Mouse (Mus musculus) megakaryocyte, embryonic 14.5 days (primary cell): ENCODE results near the gene Snap91. TPM values are rescaled to one million over a fixed set of nuclear protein-coding genes. Genes with fewer than 3 reads are reported as not detected.

Source experiments
- H3K27me3 ChIP-seq: replicated peaks from 2 replicates; pipeline ENCODE3; 2012; ENCODE audit warnings: inconsistent platforms
- H3K36me3 ChIP-seq: replicated peaks from 2 replicates; pipeline ENCODE3; 2012; ENCODE audit warnings: low read length, inconsistent platforms, mixed read lengths
- H3K4me1 ChIP-seq: 2 replicates; pipeline ENCODE4 v1.6.1; 2012; ENCODE audit warnings: inconsistent platforms
- H3K4me3 ChIP-seq: replicated peaks from 2 replicates; pipeline ENCODE3; 2012; ENCODE audit warnings: moderate library complexity, mild to moderate bottlenecking, inconsistent platforms
- H3K9me3 ChIP-seq: 2 replicates; pipeline ENCODE4 v1.6.1; 2012; ENCODE audit warnings: inconsistent platforms
- FLI1 ChIP-seq: IDR thresholded peaks from 2 replicates; pipeline ENCODE4 v1.6.1; 2012; ENCODE audit warnings: low read length, inconsistent platforms, mixed read lengths
- GATA1 ChIP-seq: IDR thresholded peaks from 3 replicates; pipeline ENCODE4 v1.6.1; 2012; ENCODE audit warnings: mixed read lengths, low read length, inconsistent platforms, borderline replicate concordance
- polyA plus RNA-seq: library from polyadenylated mRNA; stranded (reverse); fragments of >175 nt; gene quantifications from 2 replicates; pipeline ENCODE4 v1.2.3, GENCODE M21; 2012; ENCODE audit warnings: low replicate concordance; ENCODE audit not compliant: insufficient read depth

Gene Snap91
- polyA plus RNA-seq, 1 experiment, result not detected

DNA sequence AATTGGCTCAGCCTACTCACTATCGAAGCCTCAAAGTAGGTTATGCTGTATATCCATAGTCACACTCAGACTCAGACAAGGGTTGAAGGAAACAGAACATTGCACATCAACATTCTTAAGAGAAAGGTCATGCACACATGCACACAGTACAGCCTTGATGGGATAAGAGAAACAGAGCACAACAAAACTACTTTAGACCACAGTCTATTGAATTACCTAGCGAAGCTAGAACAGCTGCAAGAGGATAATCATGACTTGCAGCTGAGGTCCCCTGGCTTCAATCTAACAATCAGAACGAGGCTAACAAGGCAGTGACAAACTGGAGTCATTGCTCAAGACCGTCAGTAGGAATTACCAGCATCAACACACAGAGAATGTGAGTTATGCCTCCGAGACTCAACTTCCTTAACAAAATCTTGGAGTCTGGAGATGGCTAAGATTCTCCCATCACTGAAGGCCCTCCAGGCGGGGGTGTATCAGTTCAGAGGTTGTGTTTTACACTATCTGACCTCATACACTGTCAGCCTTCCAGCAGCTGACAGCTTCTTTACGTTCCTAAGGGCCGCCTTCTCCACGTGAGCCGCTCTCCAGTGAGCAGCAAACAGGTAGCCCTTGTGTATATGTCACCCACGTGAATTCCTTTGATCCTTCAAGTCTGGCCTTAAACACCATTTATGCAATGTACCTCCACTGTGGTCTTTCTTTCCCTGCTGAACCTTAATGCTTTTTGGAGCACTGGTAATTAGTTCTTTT lies 10.7 kb downstream of the Snap91 start:
- no peaks in the 10 kb centered on the region for H3K36me3 ChIP-seq
- no peaks in the 10 kb centered on the region for H3K9me3 ChIP-seq
- no peak overlapping the region for H3K4me3 ChIP-seq
- TF ChIP-seq FLI1 (no peak), GATA1 (no peak)
- no peaks in the 10 kb centered on the region for H3K27me3 ChIP-seq
- H3K4me1 ChIP-seq, result no peaks in the 10 kb centered on the region

- TF ChIP-seq GATA1, result no peak
- TF ChIP-seq FLI1, result no peak
- Histone ChIP-seq H3K4me1 (no peaks in the 10 kb centered on the region), H3K36me3 (no peaks in the 10 kb centered on the region), H3K9me3 (peaks cover 8% of the 10 kb centered on the region; the same call in 1 of the 2 replicates), H3K27me3 (no peaks in the 10 kb centered on the region), H3K4me3 (no peak overlapping the region)
Measured at GRCm38 (mm10) chr9:86858101-86858500, 22.4 kb downstream of the Snap91 start.

GRCm38 (mm10) chr9:86857626-86858025 lies 22.8 kb downstream of the Snap91 start:
- H3K4me1 ChIP-seq, result no peaks in the 10 kb centered on the region
- H3K9me3 ChIP-seq, result peaks cover 8% of the 10 kb centered on the region; the same call in 1 of the 2 replicates
- no peaks in the 10 kb centered on the region for H3K27me3 ChIP-seq
- H3K4me3 ChIP-seq, result no peak overlapping the region
- no peaks in the 10 kb centered on the region for H3K36me3 ChIP-seq
- no peak for TF ChIP-seq FLI1
- TF ChIP-seq GATA1, result no peak

DNA sequence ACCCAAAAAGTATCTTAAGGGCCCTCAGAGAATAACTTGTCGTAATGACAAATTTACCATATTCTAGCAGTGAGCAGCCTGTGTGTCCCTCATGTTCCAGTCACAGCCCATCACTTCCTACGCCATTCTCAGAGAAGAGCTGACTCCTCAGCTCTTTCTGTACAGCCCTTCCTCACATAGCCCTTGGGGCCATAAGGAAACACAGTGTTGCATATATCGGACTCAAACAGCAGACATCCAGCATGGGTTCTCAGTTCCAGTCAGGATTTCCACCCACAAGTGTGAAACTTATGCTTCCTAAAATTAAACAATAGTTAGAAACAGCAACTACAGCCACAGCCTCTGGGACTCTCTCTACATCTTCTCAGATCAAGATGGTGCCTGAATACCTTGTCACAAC lies 27.6 kb downstream of the Snap91 start:
- Histone ChIP-seq H3K4me1 (no peaks in the 10 kb centered on the region), H3K9me3 (0 out of 2 replicates have a peak, but pooled peaks cover 5% of the 10 kb centered on the region), H3K27me3 (no peaks in the 10 kb centered on the region), H3K36me3 (no peaks in the 10 kb centered on the region), H3K4me3 (no peak overlapping the region)
- TF ChIP-seq GATA1 (no peak), FLI1 (no peak)

DNA sequence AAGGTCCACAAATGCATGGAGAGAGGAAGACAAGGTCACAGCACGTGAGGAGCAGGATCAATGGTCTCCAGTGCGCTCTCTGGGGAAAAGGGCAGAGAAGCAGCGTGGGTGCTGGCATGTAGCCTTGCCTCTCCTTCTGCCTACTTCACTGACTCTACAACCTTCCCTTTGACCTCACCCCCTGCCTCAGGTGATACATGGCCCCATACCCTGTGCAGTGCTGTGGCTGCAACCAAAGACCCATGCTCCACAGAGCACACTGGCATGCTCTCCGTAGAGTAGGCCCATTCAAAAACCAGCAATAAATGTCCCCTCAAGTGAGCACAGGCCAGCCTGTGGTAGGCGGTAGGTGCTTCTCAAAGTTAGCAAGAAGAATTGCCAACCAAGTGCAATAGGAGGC lies 28.8 kb downstream of the Snap91 start:
- H3K9me3 ChIP-seq, result no peaks in the 10 kb centered on the region
- TF ChIP-seq GATA1, result no peak
- TF ChIP-seq FLI1, result no peak
- H3K4me1 ChIP-seq, result no peaks in the 10 kb centered on the region
- no peaks in the 10 kb centered on the region for H3K27me3 ChIP-seq
- peak overlapping the region; percentile 50 for H3K4me3 ChIP-seq
- no peaks in the 10 kb centered on the region for H3K36me3 ChIP-seq

GRCm38 (mm10) chr9:86850452-86851207 lies 29.8 kb downstream of the Snap91 start:
- H3K4me1 ChIP-seq, result no peaks in the 10 kb centered on the region
- TF ChIP-seq FLI1 (no peak), GATA1 (no peak)

DNA sequence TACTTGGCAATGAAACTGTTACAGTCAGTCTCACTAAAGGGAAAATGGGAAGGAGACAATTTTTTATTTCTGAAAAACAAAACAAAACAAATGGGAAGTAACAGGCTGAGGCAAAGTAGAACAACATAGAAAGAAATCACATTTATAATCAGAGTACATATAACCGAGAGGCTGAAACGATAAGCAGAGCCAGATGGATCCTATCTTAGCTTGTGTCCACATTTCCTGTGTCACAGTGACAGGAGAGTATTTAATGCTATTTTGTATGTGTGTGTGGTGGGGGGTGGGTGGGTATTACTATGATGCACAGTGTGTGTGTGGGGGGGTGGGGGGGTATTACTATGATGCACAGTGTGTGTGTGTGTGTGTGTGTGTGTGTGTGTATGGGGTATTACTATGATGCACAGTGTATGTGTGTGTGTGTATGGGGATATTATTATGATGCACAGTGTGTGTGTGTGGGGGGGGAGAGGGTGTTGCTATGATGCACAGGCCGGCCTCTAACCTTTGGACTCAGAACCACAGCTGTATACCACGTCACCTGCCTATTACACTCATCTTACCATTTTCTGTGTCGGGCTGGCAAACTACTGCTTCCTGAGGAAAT lies 36.6 kb downstream of the Snap91 start:
- Histone ChIP-seq H3K4me1 (no peaks in the 10 kb centered on the region), H3K36me3 (no peaks in the 10 kb centered on the region), H3K9me3 (no peaks in the 10 kb centered on the region), H3K4me3 (no peak overlapping the region), H3K27me3 (no peaks in the 10 kb centered on the region)
- no peak for TF ChIP-seq GATA1
- no peak for TF ChIP-seq FLI1

More at GRCm38 (mm10) chr9:86850452-86851207, 29.8 kb downstream of the Snap91 start:
- Histone ChIP-seq H3K4me3 (no peak overlapping the region), H3K36me3 (no peaks in the 10 kb centered on the region), H3K27me3 (no peaks in the 10 kb centered on the region), H3K9me3 (no peaks in the 10 kb centered on the region)

- H3K36me3 ChIP-seq, result no peaks in the 10 kb centered on the region
- H3K4me3 ChIP-seq, result no peak overlapping the region
- TF ChIP-seq GATA1, result no peak
- TF ChIP-seq FLI1, result no peak
- H3K27me3 ChIP-seq, result no peaks in the 10 kb centered on the region
- H3K4me1 ChIP-seq, result no peaks in the 10 kb centered on the region
- peaks cover 6% of the 10 kb centered on the region; the same call in 1 of the 2 replicates for H3K9me3 ChIP-seq
Measured at GRCm38 (mm10) chr9:86829792-86830191, 50.7 kb downstream of the Snap91 start.

- Histone ChIP-seq H3K27me3 (no peaks in the 10 kb centered on the region), H3K36me3 (no peaks in the 10 kb centered on the region), H3K4me3 (no peak overlapping the region), H3K9me3 (peaks cover 6% of the 10 kb centered on the region; the same call in 1 of the 2 replicates), H3K4me1 (no peaks in the 10 kb centered on the region)
- no peak for TF ChIP-seq GATA1
- TF ChIP-seq FLI1, result no peak
Measured at GRCm38 (mm10) chr9:86829034-86829433, 51.4 kb downstream of the Snap91 start.
